Mouse (Mus musculus) R1 (cell line): ENCODE measurements around the gene Oxgr1.

Source experiments
- DNase-seq: peaks from one replicate; pipeline ENCODE4 v3.0.0-alpha.2; 2018; ENCODE audit warnings: low read depth, low spot score

Gene Oxgr1

GRCm38 (mm10) chr14:120042187-120042820, at the start of gene Oxgr1:
TSS of gene Oxgr1 (minus strand) at chr14:120042435.
- DNase-seq: no peak

DNA sequence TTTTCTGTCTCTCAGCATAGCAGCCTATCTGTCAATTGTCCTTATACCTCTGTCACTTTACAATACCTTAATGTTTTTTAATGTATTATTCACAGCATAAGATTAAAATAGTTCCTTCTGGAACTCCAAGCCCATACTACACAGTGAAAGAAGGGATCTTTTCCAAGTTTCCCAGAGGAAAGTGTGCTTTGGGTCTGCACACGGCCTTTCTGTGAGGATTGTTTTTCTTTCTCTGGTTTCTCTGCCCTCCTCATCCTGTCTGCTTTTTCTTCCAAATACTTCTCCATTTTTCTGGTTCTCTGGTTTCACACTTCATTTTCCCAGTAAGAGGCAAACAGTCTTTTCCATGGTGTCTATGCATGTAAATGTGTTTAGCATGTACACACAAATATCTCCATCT, 48.2 kb upstream of the Oxgr1 start:
- no peak for DNase-seq

DNA sequence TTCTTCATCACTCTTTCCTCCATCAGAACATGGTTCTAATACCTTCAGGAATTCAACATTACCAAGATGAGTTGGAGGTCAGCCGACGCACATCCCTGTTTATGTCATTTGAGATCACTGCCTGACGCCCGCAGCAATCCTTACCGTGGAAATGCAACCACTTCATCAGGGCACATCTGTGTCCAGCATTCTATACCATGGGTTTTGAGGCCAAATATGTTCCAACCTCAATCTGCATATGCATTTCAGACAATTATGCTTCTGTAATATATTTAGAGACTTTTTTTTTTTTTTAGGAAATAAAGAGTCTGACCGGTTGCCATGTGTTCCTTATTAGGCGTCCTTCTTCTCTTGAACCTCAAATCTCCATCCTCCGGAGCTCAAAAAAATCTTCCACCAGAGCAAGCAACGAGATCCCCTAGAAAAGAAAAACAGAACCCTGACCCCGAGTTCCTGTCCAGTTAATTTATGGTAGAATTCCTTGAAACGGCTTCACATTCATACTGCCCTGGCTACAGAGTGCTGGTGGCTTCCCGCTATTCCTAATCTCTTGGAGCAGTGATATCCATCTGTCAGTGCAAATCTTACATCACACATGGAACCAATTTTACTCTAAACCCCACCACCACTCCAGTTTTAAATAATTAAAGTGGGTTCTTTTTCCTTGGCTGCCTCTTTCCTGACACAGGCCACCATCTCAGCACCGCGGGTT, 47.6 kb upstream of the Oxgr1 start:
- no peak for DNase-seq

- no peak for DNase-seq
Measured at GRCm38 (mm10) chr14:120089006-120089648, 46.9 kb upstream of the Oxgr1 start.

DNA sequence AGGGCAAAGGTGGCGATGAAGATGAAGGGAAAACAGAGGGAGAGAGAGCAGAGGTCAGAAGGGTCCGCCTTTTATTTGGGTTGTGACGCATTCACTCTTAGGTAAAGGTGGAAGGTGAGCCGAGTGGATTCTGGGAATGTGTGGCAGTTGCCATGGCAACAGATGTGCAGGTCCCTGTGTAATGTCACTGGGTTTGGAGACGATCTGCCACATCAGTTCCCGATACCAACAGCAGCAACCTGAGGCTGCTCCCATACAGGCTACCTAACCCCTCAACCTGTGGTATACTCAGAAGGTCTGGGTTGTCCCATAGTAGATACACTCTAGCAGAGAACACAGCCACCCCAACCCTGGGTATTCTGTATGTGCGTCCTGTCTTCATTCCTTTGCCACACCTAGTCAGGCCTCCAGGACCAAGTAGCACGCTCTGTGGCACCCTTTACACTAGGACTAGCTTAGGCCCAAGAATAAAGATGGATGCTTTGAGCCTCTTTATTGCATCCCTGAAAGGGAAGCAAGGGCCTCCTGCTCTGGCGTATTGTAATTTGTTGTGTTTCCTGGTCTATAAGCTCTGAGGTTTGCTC, 41.9 kb upstream of the Oxgr1 start:
- peak; percentile 49 for DNase-seq

DNA sequence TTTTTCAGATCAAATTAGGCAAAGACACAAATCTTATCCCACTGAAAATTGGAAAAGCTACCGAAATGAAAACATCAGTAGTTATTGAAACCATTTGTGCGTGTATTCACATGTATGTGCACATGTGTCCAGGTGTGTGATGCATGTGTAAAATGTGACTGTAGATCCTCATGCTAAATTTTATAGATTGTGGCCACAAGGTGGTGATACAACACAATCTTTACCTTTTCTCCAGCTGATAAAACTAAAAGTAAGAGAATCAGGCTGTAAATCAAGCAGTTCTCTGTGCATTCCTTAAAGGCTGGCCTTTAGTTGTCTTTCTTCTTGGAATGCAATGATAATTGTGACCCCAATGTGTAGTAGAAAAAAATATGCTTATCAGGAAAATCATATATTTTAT, 34.0 kb upstream of the Oxgr1 start:
- DNase-seq: peak; percentile 50

GRCm38 (mm10) chr14:120075746-120076145, 33.5 kb upstream of the Oxgr1 start:
- DNase-seq: no peak

DNA sequence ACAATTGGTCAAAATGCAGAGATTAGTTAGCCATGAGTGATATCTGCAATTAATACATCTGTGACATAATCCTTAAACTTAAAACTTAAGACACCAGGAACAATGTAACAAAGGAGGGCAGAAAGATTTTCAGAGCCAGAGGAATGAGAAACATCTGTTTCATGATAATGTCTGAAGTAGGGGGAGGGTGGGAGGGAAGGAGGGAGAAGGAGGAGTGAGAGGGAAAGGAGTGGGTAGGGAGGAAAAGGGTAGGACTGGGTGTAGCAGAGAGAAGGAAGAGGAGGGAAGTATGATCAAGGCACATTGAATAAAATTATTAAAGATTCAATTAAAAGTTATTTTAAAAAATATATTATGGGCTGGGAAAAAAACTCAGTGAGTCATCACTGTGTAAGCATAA, 32.0 kb upstream of the Oxgr1 start:
- no peak for DNase-seq

- peak; percentile 55 for DNase-seq
Measured at GRCm38 (mm10) chr14:120061096-120061495, 18.9 kb upstream of the Oxgr1 start.

GRCm38 (mm10) chr14:120033454-120033853, 8.8 kb downstream of the Oxgr1 start:
- peak; percentile 76 for DNase-seq

DNA sequence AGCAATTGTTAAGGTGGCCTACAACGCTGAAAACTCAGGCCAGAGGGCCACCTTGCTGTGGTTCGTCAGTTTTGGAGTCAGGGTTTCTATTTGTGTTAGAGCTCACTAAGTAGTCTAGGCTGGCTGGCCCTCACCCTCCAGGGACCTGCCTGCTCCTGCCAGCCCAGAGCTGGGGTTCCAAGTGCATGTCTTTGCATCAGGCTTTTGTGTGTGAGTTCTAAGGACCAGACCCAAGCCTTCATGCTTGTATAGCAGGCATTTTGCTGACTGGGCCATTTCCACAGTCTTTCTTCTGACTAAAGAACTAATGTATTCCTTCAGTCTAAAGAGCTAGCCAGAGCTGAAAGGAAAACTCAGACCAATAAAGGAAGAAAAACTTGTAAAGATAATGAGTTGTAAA, 22.3 kb downstream of the Oxgr1 start:
- DNase-seq: no peak

- DNase-seq: no peak
Measured at GRCm38 (mm10) chr14:120009969-120010872, 32.0 kb downstream of the Oxgr1 start.

DNA sequence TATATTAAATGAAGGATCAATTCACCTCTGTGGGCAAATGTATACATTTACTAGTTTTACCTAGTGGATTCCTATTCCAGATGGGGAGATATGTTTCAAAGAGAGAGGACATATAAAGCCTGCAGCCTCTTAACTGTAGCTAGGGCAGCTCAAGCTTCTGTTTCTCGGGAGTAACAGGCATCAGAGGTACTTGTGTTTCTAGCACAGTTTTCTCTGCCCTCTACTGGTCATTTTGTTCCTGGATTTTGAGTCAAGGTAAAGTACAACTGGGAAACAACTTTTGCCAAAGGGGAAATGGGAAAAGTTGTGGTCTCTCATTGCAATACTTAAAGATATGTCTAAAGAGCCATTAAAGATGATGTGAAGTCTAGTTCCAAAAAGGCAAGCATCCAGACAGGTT, 37.1 kb downstream of the Oxgr1 start:
- peak; percentile 23 for DNase-seq

DNA sequence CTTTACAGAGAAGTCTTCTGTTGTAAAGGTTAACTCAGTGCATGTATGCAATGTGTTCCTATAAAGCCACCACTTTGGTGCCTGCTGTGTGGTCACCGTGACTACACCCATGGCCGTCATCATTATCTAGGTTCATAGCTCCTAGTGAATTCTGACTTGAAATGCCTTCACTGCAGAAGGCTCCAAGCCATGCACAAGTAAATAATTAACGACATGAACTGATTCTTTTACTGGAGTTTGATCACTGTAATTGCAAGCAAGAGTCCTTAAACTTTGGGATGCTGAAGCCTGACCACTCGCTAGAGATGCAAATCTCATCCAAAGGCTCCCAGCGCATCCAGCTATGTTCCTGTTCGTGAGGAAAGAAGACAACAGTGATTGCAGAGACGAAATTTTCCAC, 38.6 kb downstream of the Oxgr1 start:
- no peak for DNase-seq

DNA sequence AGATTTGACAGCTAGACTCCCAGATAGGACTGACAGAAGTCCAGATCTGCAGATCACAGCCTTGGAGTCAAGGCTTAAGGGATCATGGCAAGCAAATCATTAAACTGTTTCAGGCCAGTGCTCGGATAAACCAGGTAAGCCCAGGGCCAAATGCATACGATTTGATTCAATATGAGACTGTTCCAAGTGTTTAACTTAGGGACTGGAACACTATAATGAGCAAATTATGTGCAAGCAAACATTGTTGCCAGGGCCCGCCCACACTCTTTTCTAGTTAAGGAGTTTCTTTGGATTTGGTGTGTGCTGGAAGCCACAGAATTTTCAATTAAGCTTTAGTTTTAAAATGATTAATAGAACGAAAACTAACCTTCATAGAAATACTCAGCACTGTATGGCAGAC, 39.6 kb downstream of the Oxgr1 start:
- DNase-seq: no peak

DNA sequence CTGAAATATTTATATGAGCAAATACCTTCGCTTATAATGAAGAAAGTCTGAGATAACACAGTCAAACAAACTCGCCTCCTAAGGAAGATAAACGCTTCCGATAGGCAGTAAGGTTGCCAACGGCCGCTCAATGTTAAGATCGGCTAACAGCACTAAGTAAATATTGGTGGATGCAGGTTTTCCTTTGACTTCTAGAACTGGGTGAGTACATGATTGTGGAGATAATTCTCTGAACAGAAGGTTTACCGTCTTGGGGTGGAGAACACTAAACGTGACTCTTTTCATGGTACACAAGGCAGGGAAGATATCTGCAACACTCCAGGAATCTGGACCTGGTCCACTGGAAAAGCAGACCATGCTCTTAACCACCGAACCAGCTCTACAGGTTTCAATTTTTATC, 52.6 kb downstream of the Oxgr1 start:
- no peak for DNase-seq

GRCm38 (mm10) chr14:119988937-119989645, 53.1 kb downstream of the Oxgr1 start:
- DNase-seq: no peak

- no peak for DNase-seq
Measured at GRCm38 (mm10) chr14:119987257-119987656, 55.0 kb downstream of the Oxgr1 start.

DNA sequence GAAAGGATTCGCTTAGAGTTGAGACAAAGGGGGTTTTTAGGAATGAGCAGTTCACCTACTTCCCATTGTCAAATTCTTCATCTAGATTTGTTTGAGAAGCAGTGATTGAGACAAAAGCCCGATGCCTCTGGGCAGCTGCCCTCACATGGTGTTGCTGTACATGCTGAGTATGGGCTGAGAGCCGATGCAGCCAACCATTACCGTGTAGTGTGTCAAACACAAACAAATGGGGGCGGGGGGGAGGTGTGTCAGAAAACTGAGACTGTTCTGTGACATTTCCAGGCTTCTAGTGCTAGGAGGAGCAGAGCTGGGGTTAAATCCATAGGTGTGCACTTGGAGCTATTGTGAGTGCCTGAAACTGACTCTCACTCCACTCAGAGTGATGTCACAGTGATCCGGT, 55.5 kb downstream of the Oxgr1 start:
- peak; percentile 21 for DNase-seq

- peak; percentile 37 for DNase-seq
Measured at GRCm38 (mm10) chr14:119986351-119986750, 55.9 kb downstream of the Oxgr1 start.

DNA sequence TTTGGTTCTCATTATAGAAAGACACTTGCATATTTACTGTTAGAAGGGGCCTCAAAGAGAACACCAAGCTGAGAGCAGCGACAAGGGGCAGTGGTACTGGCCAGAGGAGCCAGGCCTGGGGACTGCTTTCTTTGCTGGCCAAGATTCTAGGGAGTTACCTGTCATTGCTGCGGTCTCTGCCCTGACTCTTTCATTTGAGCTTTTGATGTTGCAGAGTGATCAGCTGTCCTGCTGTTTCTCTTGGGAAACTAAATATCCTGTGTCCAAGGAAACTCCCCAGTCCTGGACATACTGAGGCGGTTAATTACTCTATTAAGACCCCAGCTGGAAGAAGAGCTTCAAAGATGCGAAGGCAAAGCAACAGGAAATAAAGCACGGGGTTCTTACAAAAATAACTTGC, 60.9 kb downstream of the Oxgr1 start:
- DNase-seq: no peak
